Mouse (Mus musculus) midbrain, embryonic 10.5 days (tissue): ENCODE measurements around the gene Dnase1l2. TPM values are rescaled to one million over a fixed set of nuclear protein-coding genes. Genes with fewer than 3 reads are reported as not detected.
"Not testable (repeated sequence)": the region's sequence is repeated elsewhere in the genome, so short reads cannot be mapped to it uniquely, and the experiment has no call there.

Experiments used
- DNase-seq: peaks from one replicate; pipeline ENCODE4 v3.0.0-alpha.2; 2017; ENCODE audit warnings: low spot score
- H3K27ac ChIP-seq: fragments of 300-500 bp; sonication (generic); replicated peaks from 2 replicates; pipeline ENCODE4 v1.5.1; 2016; ENCODE audit warnings: mild to moderate bottlenecking
- H3K27me3 ChIP-seq: fragments of 300-500 bp; sonication (generic); 2 replicates; pipeline ENCODE4 v1.6.1; 2016; ENCODE audit warnings: low read depth, mild to moderate bottlenecking; ENCODE audit not compliant: poor library complexity, severe bottlenecking
- H3K36me3 ChIP-seq: fragments of 300-500 bp; sonication (generic); 2 replicates; pipeline ENCODE4 v1.6.1; 2016; ENCODE audit warnings: mild to moderate bottlenecking, moderate library complexity
- H3K4me1 ChIP-seq: fragments of 300-500 bp; sonication (generic); 2 replicates; pipeline ENCODE4 v1.6.1; 2016
- H3K4me3 ChIP-seq: fragments of 300-500 bp; sonication (generic); 2 replicates; pipeline ENCODE4 v1.5.1; 2016; ENCODE audit warnings: mild to moderate bottlenecking, moderate library complexity
- H3K9me3 ChIP-seq: fragments of 300-500 bp; sonication (generic); replicated peaks from 2 replicates; pipeline ENCODE4 v1.6.1; 2016; ENCODE audit warnings: mild to moderate bottlenecking
- WGBS: fragments of 180-500 bp; shearing (Covaris S2); methylation state at CpG from one replicate; pipeline ENCODE4 v1.1.7; 2016; 5-methylcytosine and 5-hydroxymethylcytosine counted together
- polyA plus RNA-seq: library from polyadenylated mRNA; unstranded; fragments of >200 nt; fragmentation: Nextera tagmentation; extraction: Ambion mirVana; gene quantifications from 2 replicates; pipeline ENCODE4 v1.2.1, GENCODE M21; 2016

The Dnase1l2 gene
- polyA plus RNA-seq, 1 experiment from 2014 or later = 2.7 TPM

DNA sequence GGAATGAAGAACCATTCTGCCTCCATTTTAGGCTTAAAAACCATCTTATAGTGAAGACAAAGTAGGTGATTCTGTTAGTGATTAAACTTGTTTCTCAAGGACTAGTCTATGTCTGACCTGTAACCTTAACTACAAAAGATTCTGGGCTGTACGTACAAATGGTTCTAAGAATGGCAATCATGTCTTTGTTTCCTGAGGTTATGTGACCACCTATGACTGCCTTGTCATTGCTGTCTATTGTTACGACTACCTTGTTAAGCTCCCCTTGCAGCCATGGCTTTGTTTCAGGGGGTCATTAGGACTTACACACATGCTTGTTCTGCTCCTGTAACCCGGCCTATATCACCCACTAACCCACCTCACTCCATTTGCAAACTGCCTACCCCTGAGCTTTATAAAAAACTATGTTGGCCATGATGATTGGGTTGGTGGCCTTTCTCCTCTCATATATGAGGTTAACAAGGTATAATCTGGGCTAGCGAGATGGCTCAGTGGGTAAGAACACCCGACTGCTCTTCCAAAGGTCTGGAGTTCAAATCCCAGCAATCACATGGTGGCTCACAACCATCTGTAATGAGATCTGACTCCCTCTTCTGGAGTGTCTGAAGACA, 25.8 kb upstream of the Dnase1l2 start:
- 93% methylated on average over 5 of the region's 5 CpGs for WGBS
- DNase-seq = no peak
- peaks cover 26% of the 10 kb centered on the region for H3K4me1 ChIP-seq
- no peaks in the 10 kb centered on the region for H3K9me3 ChIP-seq
- no peak overlapping the region for H3K4me3 ChIP-seq
- peaks cover 15% of the 10 kb centered on the region for H3K36me3 ChIP-seq
- H3K27ac ChIP-seq = no peak overlapping the region
- H3K27me3 ChIP-seq = no peaks in the 10 kb centered on the region

GRCm38 (mm10) chr17:24463374-24464133, 20.6 kb upstream of the Dnase1l2 start:
- no peaks in the 10 kb centered on the region for H3K9me3 ChIP-seq
- H3K4me1 ChIP-seq = no peaks in the 10 kb centered on the region
- H3K27ac ChIP-seq = no peak overlapping the region
- 61% methylated on average over 6 of the region's 6 CpGs for WGBS
- no peak for DNase-seq
- no peaks in the 10 kb centered on the region for H3K36me3 ChIP-seq
- H3K27me3 ChIP-seq = no peaks in the 10 kb centered on the region
- H3K4me3 ChIP-seq = no peak overlapping the region

- DNase-seq = no peak
- 83% methylated on average over 1 of the region's 1 CpGs for WGBS
- H3K27ac ChIP-seq = no peak overlapping the region
- H3K4me1 ChIP-seq = no peaks in the 10 kb centered on the region
- H3K4me3 ChIP-seq = no peak overlapping the region
- no peaks in the 10 kb centered on the region for H3K27me3 ChIP-seq
- no peaks in the 10 kb centered on the region for H3K9me3 ChIP-seq
- H3K36me3 ChIP-seq = no peaks in the 10 kb centered on the region
These were observed 20.0 kb upstream of the Dnase1l2 start for GRCm38 (mm10) chr17:24462932-24463331.

- Histone ChIP-seq H3K4me1 (no peaks in the 10 kb centered on the region), H3K4me3 (no peak overlapping the region), H3K27ac (no peak overlapping the region), H3K9me3 (no peaks in the 10 kb centered on the region), H3K27me3 (no peaks in the 10 kb centered on the region), H3K36me3 (no peaks in the 10 kb centered on the region)
- 77% methylated on average over 2 of the region's 2 CpGs for WGBS
- no peak for DNase-seq
These were observed 18.7 kb upstream of the Dnase1l2 start for GRCm38 (mm10) chr17:24461580-24461979.

DNA sequence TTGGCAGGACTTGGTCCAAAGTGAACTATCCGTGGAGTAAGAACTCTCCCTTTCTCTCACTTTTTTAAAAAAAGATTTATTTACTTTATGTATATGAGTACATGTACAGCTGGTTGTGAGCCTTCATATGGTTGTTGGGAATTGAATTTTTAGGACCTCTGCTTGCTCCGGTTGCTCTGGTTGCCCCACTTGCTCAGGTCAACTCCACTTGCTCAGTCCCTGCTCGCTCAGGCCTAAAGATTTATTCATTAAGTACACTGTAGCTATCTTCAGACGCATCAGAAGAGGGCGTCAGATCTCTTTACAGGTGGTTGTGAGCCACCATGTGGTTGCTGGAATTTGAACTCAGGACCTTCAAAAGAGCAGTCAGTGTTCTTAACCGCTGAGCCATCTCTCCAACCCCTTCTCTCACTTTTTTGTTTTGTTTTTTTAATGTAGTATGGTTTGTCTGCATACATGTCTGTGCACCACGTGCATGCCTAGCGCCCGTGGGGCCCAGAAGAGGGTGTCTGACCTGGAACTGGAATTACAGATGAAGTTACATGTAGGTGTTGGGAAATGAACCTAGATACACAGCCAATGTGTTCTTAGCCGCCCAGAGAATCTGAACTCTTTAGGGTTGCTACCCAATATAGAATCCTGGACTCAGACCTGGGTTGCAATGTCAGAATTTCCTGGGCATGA, 12.8 kb upstream of the Dnase1l2 start:
- 53% methylated on average over 10 of the region's 10 CpGs for WGBS
- Histone ChIP-seq H3K36me3 (peaks cover 12% of the 10 kb centered on the region), H3K4me3 (peak overlapping the region; percentile 86), H3K4me1 (peaks cover 15% of the 10 kb centered on the region)
- H3K27ac ChIP-seq, H3K9me3 ChIP-seq, DNase-seq, H3K27me3 ChIP-seq: not testable (repeated sequence)

DNA sequence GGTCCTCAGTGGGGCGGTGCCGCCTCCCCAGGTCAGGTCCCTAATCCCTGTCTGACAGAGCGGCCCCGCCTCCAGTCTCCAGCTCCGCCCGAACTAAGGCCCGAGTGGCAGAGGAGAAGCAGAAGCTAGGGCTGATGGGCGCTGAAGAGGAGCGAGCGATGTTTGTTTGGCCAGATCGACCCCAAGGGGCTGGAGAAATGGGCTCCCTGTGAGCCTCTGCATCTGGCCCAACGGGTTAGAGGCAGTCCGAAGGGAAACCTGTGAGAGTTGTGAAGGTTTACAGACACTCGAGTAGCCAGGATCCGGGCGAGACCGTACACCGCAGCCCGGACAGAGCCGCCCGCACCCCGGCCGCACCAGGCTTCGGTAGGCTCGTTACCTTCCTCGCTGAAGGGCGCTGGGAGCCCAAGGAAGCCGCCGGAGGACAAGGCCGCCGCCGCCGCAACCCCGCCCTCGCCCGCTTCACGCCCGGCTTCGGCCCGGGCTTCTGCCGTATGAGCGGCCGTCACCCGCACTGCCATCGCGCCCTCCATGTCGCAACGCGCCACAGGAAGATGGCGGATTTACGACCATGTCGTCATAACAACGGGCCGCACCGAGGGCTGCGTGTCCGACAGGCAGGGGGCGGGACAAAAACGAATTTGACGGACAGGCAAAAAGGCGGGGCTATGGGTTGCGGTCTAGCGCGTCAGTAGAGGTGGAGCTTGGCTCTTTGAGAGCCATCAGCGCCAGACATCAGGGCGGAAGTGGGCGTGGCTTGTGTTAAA, 12.0 kb upstream of the Dnase1l2 start:
- H3K36me3 ChIP-seq = peaks cover 19% of the 10 kb centered on the region
- no peaks in the 10 kb centered on the region for H3K27me3 ChIP-seq
- DNase-seq = peak; percentile 100
- under 1% methylated on average over 67 of the region's 67 CpGs for WGBS
- H3K27ac ChIP-seq = peak overlapping the region; percentile 94
- H3K4me3 ChIP-seq = peak overlapping the region; percentile 86
- no peaks in the 10 kb centered on the region for H3K9me3 ChIP-seq
- H3K4me1 ChIP-seq = peaks cover 15% of the 10 kb centered on the region

GRCm38 (mm10) chr17:24454218-24454755, 11.4 kb upstream of the Dnase1l2 start:
- no peak for DNase-seq
- H3K36me3 ChIP-seq = peaks cover 26% of the 10 kb centered on the region
- H3K4me3 ChIP-seq = peak overlapping the region; percentile 86
- no peaks in the 10 kb centered on the region for H3K9me3 ChIP-seq
- WGBS = 13% methylated on average over 14 of the region's 14 CpGs
- H3K27ac ChIP-seq = peak overlapping the region; percentile 94
- no peaks in the 10 kb centered on the region for H3K27me3 ChIP-seq
- peaks cover 15% of the 10 kb centered on the region for H3K4me1 ChIP-seq

DNA sequence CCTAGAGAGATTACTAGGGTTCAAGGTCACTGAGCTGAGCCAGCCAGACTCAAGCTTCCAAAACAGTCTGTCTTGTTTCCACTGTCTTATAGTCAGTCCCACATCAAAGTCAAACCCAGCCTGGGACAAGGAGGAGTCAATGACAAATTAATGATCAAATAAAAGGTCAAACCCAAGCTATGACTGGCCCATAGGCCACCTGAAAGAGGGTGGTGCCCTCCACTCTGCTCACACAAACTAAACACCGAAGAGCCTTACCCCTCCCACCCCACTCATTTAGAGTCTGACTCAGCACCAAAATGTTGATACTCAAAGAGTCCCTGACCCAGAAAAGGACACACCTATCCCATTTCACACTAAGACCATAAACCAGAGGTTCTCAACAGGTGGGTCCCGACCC, 10.5 kb upstream of the Dnase1l2 start:
- Histone ChIP-seq H3K4me1 (peaks cover 15% of the 10 kb centered on the region), H3K9me3 (no peaks in the 10 kb centered on the region), H3K4me3 (peak overlapping the region; percentile 86; the same call in 1 of the 2 replicates), H3K27me3 (no peaks in the 10 kb centered on the region), H3K36me3 (peaks cover 35% of the 10 kb centered on the region), H3K27ac (no peak overlapping the region)
- WGBS = 88% methylated on average over 2 of the region's 2 CpGs
- DNase-seq = no peak

DNA sequence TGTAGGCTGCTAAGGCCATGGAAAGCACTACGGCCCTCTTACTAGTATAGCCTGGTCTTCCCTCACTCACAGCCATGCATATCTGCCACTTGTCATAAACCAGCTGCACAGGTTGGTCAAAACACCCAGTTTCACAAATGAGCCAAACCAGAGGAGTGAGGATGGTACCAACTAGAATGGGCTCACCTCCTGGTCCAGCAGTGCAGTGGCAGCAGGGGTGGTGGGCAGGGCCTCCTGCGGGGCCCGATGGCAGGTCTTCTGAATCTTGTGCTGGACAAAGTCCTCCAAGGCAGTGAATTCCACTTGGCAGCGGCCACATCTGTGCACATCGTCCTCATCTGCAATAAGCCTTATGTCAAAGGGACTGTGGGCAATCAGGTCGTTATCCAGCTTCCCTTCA, 8.3 kb upstream of the Dnase1l2 start:
- Histone ChIP-seq H3K9me3 (no peaks in the 10 kb centered on the region), H3K4me3 (no peak overlapping the region), H3K4me1 (peaks cover 15% of the 10 kb centered on the region), H3K27ac (no peak overlapping the region), H3K27me3 (no peaks in the 10 kb centered on the region), H3K36me3 (peaks cover 57% of the 10 kb centered on the region)
- WGBS = 96% methylated on average over 6 of the region's 6 CpGs
- no peak for DNase-seq

DNA sequence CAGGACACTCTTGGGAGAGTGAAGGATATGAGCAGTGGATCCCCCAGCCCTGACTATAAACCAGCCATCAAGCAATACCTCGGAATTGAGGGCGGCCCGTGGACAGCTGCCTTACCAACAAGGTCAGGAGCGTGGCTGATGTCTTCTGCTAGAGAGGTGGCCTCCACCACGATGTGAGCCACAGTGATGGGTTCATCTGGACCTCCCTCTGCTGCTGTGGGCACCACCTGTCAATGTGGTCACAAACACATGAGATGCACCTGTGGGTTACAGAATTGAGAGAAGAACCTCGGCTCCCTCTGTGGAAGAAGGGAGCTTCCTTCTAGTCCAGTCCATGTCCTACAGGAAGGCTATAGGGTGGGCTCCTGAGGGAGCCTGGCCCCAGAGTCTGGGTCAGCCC, 6.6 kb upstream of the Dnase1l2 start:
- H3K4me1 ChIP-seq = peaks cover 13% of the 10 kb centered on the region
- peaks cover 74% of the 10 kb centered on the region for H3K36me3 ChIP-seq
- H3K9me3 ChIP-seq = no peaks in the 10 kb centered on the region
- WGBS = 93% methylated on average over 6 of the region's 6 CpGs
- no peak overlapping the region for H3K27ac ChIP-seq
- no peak for DNase-seq
- H3K4me3 ChIP-seq = no peak overlapping the region
- no peaks in the 10 kb centered on the region for H3K27me3 ChIP-seq

- Histone ChIP-seq H3K27ac (no peak overlapping the region), H3K4me3 (no peak overlapping the region), H3K27me3 (no peaks in the 10 kb centered on the region), H3K36me3 (peaks cover 100% of the 10 kb centered on the region), H3K9me3 (no peaks in the 10 kb centered on the region), H3K4me1 (no peaks in the 10 kb centered on the region)
- WGBS = 95% methylated on average over 8 of the region's 8 CpGs
- no peak for DNase-seq
These were observed 3.7 kb upstream of the Dnase1l2 start for GRCm38 (mm10) chr17:24446590-24446989.

DNA sequence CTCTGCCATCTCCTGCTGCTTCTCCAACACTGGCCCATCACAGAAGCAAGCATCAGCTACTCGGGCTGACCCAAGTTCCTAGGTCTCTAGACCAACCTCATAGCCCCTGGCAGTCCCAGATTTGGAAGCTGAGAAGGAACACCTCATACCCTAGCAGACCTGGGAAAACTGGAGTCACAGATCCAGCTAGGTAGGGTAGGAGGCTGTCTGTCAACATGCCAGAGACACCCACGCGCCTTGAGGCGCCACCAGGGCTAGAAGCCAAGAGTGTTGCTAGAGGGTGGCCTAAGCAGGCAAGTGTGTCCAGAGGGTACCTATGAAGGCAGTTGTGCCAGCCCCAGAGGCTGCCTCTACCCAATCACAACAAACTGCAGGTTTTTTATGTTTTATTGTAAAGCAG, 504 bp upstream of the Dnase1l2 start:
- DNase-seq = no peak
- no peaks in the 10 kb centered on the region for H3K9me3 ChIP-seq
- 94% methylated on average over 4 of the region's 4 CpGs for WGBS
- no peaks in the 10 kb centered on the region for H3K4me1 ChIP-seq
- H3K4me3 ChIP-seq = no peak overlapping the region
- H3K27ac ChIP-seq = no peak overlapping the region
- H3K27me3 ChIP-seq = no peaks in the 10 kb centered on the region
- peaks cover 100% of the 10 kb centered on the region for H3K36me3 ChIP-seq
